Mouse (Mus musculus) midbrain, embryonic 11.5 days (tissue): ENCODE results near the gene Pacs1. TPM values are rescaled to one million over a fixed set of nuclear protein-coding genes. Genes with fewer than 3 reads are reported as not detected.
"Not testable (repeated sequence)": the region's sequence is repeated elsewhere in the genome, so short reads cannot be mapped to it uniquely, and the experiment has no call there.

Source experiments
- ATAC-seq: fragments of 200-750 bp; cut with Nextera tagmentation; 2 replicates; pipeline ENCODE4 v1.8.0; 2017; ENCODE audit warnings: moderate TSS enrichment, moderate library complexity; ENCODE audit not compliant: low FRiP score
- DNase-seq: peaks from one replicate; pipeline ENCODE4 v3.0.0; 2015; ENCODE audit warnings: low spot score; ENCODE audit errors: missing footprints
- H3K27ac ChIP-seq: fragments of 300-500 bp; sonication (generic); 2 replicates; pipeline ENCODE4 v1.5.1; 2014; ENCODE audit warnings: low read depth, low read length
- H3K27me3 ChIP-seq: fragments of 300-500 bp; sonication (generic); 2 replicates; pipeline ENCODE4 v1.6.1; 2014; ENCODE audit warnings: mild to moderate bottlenecking, low read length, moderate library complexity, mixed read lengths; ENCODE audit not compliant: control insufficient read depth, insufficient read depth
- H3K36me3 ChIP-seq: fragments of 300-500 bp; sonication (generic); 2 replicates; pipeline ENCODE4 v1.6.1; 2014; ENCODE audit warnings: mild to moderate bottlenecking, low read length, moderate library complexity, mixed read lengths; ENCODE audit not compliant: control insufficient read depth, insufficient read depth
- H3K4me1 ChIP-seq: fragments of 300-500 bp; sonication (generic); 2 replicates; pipeline ENCODE4 v1.6.1; 2014; ENCODE audit warnings: low read length; ENCODE audit not compliant: control insufficient read depth, insufficient read depth
- H3K4me2 ChIP-seq: fragments of 300-500 bp; sonication (generic); 2 replicates; pipeline ENCODE4 v1.6.1; 2014; ENCODE audit warnings: mild to moderate bottlenecking, moderate library complexity
- H3K4me3 ChIP-seq: fragments of 300-500 bp; sonication (generic); 2 replicates; pipeline ENCODE4 v1.5.1; 2014; ENCODE audit warnings: low read depth, low read length
- H3K9ac ChIP-seq: fragments of 300-500 bp; sonication (generic); 2 replicates; pipeline ENCODE4 v1.6.1; 2014; ENCODE audit warnings: low read length
- H3K9me3 ChIP-seq: fragments of 300-500 bp; sonication (generic); 2 replicates; pipeline ENCODE4 v1.6.1; 2016; ENCODE audit warnings: low read length; ENCODE audit not compliant: control insufficient read depth
- WGBS: fragments of 180-500 bp; shearing (Covaris S2); extraction: QIAGEN DNeasy Blood & Tissue Kit; methylation state at CpG from one replicate; pipeline ENCODE4 v1.1.7; 2014; 5-methylcytosine and 5-hydroxymethylcytosine counted together
- polyA plus RNA-seq: library from polyadenylated mRNA; unstranded; fragments of >200 nt; fragmentation: Nextera tagmentation; extraction: Ambion mirVana; gene quantifications from 2 replicates; pipeline ENCODE4 v1.2.1, GENCODE M21; 2014

The Pacs1 gene
- polyA plus RNA-seq, 1 experiment from 2014 or later = 26.1 TPM

DNA sequence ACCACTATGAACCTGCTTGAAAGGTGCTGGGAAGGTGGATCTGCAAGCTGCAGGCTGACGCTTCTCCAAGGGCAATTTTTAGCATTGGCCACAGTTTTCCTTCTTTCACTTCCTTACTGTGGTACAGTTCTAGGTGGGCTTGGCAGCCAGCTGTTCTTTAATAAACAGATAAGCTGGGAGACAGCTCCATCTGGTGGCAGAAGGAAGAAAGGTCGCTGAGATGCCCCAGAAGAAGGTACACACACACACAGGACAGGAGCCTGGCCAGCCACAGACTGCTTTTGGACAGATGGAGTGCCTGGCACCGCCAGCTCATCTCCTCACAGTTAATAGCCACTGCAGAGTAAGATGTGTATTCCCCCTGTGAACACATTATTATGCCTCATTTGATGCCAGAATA lies 121.6 kb downstream of the Pacs1 start:
- H3K9ac ChIP-seq = no peak overlapping the region
- no peaks in the 10 kb centered on the region for H3K36me3 ChIP-seq
- no peaks in the 10 kb centered on the region for H3K27me3 ChIP-seq
- peak; percentile 94 for DNase-seq
- H3K4me2 ChIP-seq = no peak overlapping the region
- H3K4me1 ChIP-seq = no peaks in the 10 kb centered on the region
- H3K27ac ChIP-seq = no peak overlapping the region
- 42% methylated on average over 3 of the region's 3 CpGs for WGBS
- H3K9me3 ChIP-seq = no peaks in the 10 kb centered on the region
- H3K4me3 ChIP-seq = no peak overlapping the region
- no peak for ATAC-seq

DNA sequence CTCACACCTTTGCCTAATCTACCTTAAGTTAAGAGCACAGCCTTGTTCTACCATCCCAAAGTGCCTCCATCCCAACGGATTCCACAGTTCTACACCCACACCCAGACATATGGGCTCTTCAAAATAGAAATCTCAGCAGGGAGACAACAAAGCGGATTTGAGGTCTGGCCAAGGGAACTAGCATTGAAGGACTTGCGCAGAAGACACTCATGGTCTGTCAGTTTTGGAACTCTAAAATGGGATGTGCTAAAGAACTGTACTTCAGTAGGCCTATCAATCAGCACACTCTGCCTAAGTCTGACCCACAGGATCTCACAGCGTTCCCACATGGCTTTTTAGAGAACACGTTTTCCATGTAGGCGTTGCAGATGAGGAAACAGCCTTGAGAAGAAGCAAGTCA lies 122.6 kb downstream of the Pacs1 start:
- no peaks in the 10 kb centered on the region for H3K36me3 ChIP-seq
- no peak for ATAC-seq
- H3K4me3 ChIP-seq = no peak overlapping the region
- 92% methylated on average over 6 of the region's 6 CpGs for WGBS
- H3K9ac ChIP-seq = no peak overlapping the region
- no peak overlapping the region for H3K4me2 ChIP-seq
- no peaks in the 10 kb centered on the region for H3K4me1 ChIP-seq
- no peaks in the 10 kb centered on the region for H3K9me3 ChIP-seq
- DNase-seq = no peak
- H3K27ac ChIP-seq = no peak overlapping the region
- no peaks in the 10 kb centered on the region for H3K27me3 ChIP-seq

- not testable (repeated sequence) for H3K9ac ChIP-seq, H3K4me3 ChIP-seq, H3K27me3 ChIP-seq, H3K4me2 ChIP-seq, H3K4me1 ChIP-seq, H3K27ac ChIP-seq, H3K9me3 ChIP-seq, H3K36me3 ChIP-seq, ATAC-seq, DNase-seq
- 96% methylated on average over 3 of the region's 6 CpGs for WGBS
Measured at GRCm38 (mm10) chr19:5149041-5149440, 123.9 kb downstream of the Pacs1 start.

DNA sequence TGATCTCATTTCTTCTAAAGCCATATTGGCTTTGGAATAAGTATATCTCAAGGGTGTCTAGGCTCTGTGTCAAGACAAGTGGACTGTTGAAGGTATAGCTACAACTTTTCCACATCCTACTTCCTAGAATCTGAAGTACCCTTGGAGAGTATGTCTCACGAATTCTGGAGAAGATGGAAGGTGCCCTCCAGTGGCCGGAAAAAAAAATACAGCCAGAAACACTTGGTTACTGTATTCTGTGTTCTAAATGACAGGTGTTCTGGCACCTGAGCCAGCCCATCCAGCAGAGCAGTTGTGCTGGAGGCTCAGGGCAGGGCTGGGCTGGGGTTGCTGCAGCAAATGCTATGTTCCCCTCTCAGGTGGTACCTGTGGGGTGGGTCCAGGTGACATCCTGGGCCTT lies 133.3 kb downstream of the Pacs1 start:
- Histone ChIP-seq H3K36me3 (no peaks in the 10 kb centered on the region), H3K9ac (no peak overlapping the region), H3K4me1 (no peaks in the 10 kb centered on the region), H3K4me2 (no peak overlapping the region), H3K9me3 (no peaks in the 10 kb centered on the region), H3K4me3 (no peak overlapping the region), H3K27ac (no peak overlapping the region), H3K27me3 (no peaks in the 10 kb centered on the region)
- ATAC-seq = no peak
- whole genome bisulfite sequencing = 0% methylated on average over 2 of the region's 2 CpGs
- DNase-seq = peak; percentile 92

DNA sequence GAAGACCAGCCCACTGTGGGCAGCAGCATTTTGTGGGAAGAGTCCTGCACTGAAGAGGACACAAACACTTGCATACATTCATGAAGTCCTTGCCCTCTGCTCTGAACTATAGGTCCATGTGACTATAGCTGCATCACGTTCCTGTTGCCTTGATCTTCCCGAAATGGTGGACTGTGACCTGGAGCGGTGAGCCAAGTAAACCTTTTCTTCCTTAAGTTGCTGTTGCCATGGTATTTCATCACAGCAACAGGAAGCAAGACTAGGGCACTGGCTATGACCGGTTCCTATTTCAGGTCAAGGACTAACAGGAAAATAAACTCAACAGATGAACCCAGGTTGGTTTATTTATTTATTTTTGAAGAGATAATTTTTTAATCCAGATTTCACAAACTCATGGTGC lies 141.7 kb downstream of the Pacs1 start:
- no peak overlapping the region for H3K4me3 ChIP-seq
- H3K9me3 ChIP-seq = no peaks in the 10 kb centered on the region
- no peak overlapping the region for H3K27ac ChIP-seq
- WGBS = 72% methylated on average over 4 of the region's 4 CpGs
- ATAC-seq = no peak
- no peaks in the 10 kb centered on the region for H3K27me3 ChIP-seq
- DNase-seq = no peak
- no peak overlapping the region for H3K9ac ChIP-seq
- H3K4me2 ChIP-seq = no peak overlapping the region
- H3K4me1 ChIP-seq = no peaks in the 10 kb centered on the region
- H3K36me3 ChIP-seq = no peaks in the 10 kb centered on the region

GRCm38 (mm10) chr19:5129770-5130169 lies 143.1 kb downstream of the Pacs1 start:
- WGBS = 36% methylated on average over 1 of the region's 1 CpGs
- ATAC-seq = no peak

DNA sequence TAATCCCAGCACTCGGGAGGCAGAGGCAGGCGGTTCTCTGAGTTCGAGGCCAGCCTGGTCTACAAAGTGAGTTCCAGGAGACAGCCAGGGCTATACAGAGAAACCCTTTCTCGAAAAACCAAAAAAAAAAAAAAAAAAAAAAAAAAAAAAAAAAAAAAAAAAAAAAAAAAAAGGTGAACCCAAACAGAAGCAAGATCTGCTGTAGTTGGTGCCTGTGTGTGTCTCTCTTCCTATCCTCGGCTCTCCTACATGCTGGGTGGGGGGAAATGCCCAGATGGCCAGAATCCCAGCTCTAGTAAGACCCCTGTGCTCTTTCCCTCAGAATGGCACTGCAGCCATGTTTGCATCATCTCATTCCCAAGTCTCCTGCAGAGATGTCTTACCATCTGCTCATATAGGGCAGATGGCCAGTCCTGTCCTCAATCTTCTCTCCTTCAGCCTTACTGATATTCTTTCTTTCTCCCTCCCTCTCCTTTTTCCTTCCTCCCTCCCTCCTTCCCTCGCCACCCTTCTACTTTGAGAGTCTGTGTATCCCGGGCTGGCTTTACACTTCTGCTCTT lies 148.8 kb downstream of the Pacs1 start:
- Histone ChIP-seq H3K4me3 (no peak overlapping the region), H3K36me3 (no peaks in the 10 kb centered on the region), H3K4me2 (no peak overlapping the region), H3K27ac (no peak overlapping the region), H3K27me3 (peaks cover 1% of the 10 kb centered on the region; the same call in 1 of the 2 replicates), H3K9me3 (no peaks in the 10 kb centered on the region), H3K4me1 (no peaks in the 10 kb centered on the region), H3K9ac (no peak overlapping the region)
- 67% methylated on average over 7 of the region's 7 CpGs for WGBS
- ATAC-seq = no peak
- peak; percentile 67 for DNase-seq

More at GRCm38 (mm10) chr19:5129770-5130169, 143.1 kb downstream of the Pacs1 start:
- peak; percentile 77 for DNase-seq
- no peak overlapping the region for H3K4me3 ChIP-seq
- H3K9ac ChIP-seq = no peak overlapping the region
- H3K9me3 ChIP-seq = no peaks in the 10 kb centered on the region
- no peaks in the 10 kb centered on the region for H3K36me3 ChIP-seq
- no peaks in the 10 kb centered on the region for H3K4me1 ChIP-seq
- H3K27ac ChIP-seq = no peak overlapping the region
- H3K4me2 ChIP-seq = no peak overlapping the region
- no peaks in the 10 kb centered on the region for H3K27me3 ChIP-seq

GRCm38 (mm10) chr19:5123241-5123640 lies 149.7 kb downstream of the Pacs1 start:
- 86% methylated on average over 3 of the region's 3 CpGs for WGBS
- Histone ChIP-seq H3K4me1 (peaks cover 4% of the 10 kb centered on the region; the same call in 1 of the 2 replicates), H3K4me3 (no peak overlapping the region), H3K27me3 (peaks cover 2% of the 10 kb centered on the region; the same call in 1 of the 2 replicates), H3K4me2 (no peak overlapping the region), H3K9ac (no peak overlapping the region), H3K36me3 (no peaks in the 10 kb centered on the region), H3K9me3 (no peaks in the 10 kb centered on the region), H3K27ac (no peak overlapping the region)
- no peak for DNase-seq
- no peak for ATAC-seq

DNA sequence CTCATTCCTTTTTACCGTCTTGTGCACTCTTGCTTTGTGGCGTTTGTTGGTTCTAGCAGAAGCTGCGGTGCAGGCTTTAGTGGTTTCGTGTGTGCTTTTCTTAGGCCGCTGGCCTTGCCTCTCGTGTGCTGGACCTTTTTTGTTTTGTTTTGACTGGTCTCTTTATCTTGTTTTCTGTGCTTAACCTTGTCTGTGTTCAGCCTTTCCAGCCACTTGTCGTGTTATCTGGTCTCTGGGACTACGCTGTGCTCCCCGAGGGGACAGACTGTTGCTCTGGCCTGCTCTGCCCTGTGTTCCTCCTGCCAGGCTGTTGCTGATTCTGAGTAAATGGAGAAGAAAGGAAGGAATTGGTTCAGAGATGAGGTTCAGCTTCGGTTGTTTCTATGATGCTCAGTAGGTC lies 150.4 kb downstream of the Pacs1 start:
- no peak overlapping the region for H3K4me3 ChIP-seq
- no peak overlapping the region for H3K4me2 ChIP-seq
- H3K27me3 ChIP-seq = peaks cover 2% of the 10 kb centered on the region; the same call in 1 of the 2 replicates
- peaks cover 4% of the 10 kb centered on the region; the same call in 1 of the 2 replicates for H3K4me1 ChIP-seq
- no peaks in the 10 kb centered on the region for H3K9me3 ChIP-seq
- WGBS = 79% methylated on average over 10 of the region's 10 CpGs
- peak; percentile 75 for DNase-seq
- no peak overlapping the region for H3K27ac ChIP-seq
- no peak for ATAC-seq
- H3K9ac ChIP-seq = no peak overlapping the region
- no peaks in the 10 kb centered on the region for H3K36me3 ChIP-seq
